Mouse (Mus musculus): ENCODE measurements around the gene Srbd1. TPM values are rescaled to one million over a fixed set of nuclear protein-coding genes. Genes with fewer than 3 reads are reported as not detected.

Srbd1 gene
- total and polyA plus RNA-seq, 2 experiments from 2014 or later, result 7.4 to 12.1 TPM

- no peak for ATAC-seq
- no peaks in the 10 kb centered on the region for H3K4me1 ChIP-seq (ENCODE audit: insufficient read depth, low read length)
- H3K9me3 ChIP-seq (ENCODE audit: low read length), result no peaks in the 10 kb centered on the region
- H3K36me3 ChIP-seq (ENCODE audit: insufficient read depth, low read length), result no peaks in the 10 kb centered on the region
- 65% methylated on average over 7 of the region's 7 CpGs for WGBS
- no peak overlapping the region for H3K27ac ChIP-seq
- no peak overlapping the region for H3K4me3 ChIP-seq (ENCODE audit: low read length)
- DNase-seq (ENCODE audit: low spot score), result no peak
- H3K4me2 ChIP-seq (ENCODE audit: low read depth, low read length), result no peak overlapping the region
- no peaks in the 10 kb centered on the region for H3K27me3 ChIP-seq (ENCODE audit: insufficient read depth, low read length)
- no peak overlapping the region for H3K9ac ChIP-seq (replicated peaks; ENCODE audit: low read length)
- no peak for TF ChIP-seq CTCF (IDR thresholded peaks at IDR 0.05; ENCODE audit: low read depth)
These were observed 31.7 kb upstream of the Srbd1 start for GRCm38 (mm10) chr17:86176722-86177121.

- DNase-seq (ENCODE audit: low spot score), result no peak
- no peak for ATAC-seq
- H3K4me2 ChIP-seq (ENCODE audit: low read depth, low read length), result no peak overlapping the region
- H3K4me3 ChIP-seq (ENCODE audit: low read length), result no peak overlapping the region
- H3K4me1 ChIP-seq (ENCODE audit: insufficient read depth, low read length), result peaks cover 8% of the 10 kb centered on the region
- H3K27ac ChIP-seq, result no peak overlapping the region
- no peak for TF ChIP-seq CTCF (IDR thresholded peaks at IDR 0.05; ENCODE audit: low read depth)
- H3K9ac ChIP-seq (replicated peaks; ENCODE audit: low read length), result no peak overlapping the region
- whole genome bisulfite sequencing, result 77% methylated on average over 9 of the region's 9 CpGs
- H3K27me3 ChIP-seq (ENCODE audit: insufficient read depth, low read length), result no peaks in the 10 kb centered on the region
- H3K36me3 ChIP-seq (ENCODE audit: insufficient read depth, low read length), result no peaks in the 10 kb centered on the region
- H3K9me3 ChIP-seq (ENCODE audit: low read length), result no peaks in the 10 kb centered on the region
These were observed 30.5 kb upstream of the Srbd1 start for GRCm38 (mm10) chr17:86175516-86175915.

- TF ChIP-seq CTCF (IDR thresholded peaks at IDR 0.05; ENCODE audit: low read depth), result no peak
- Histone ChIP-seq H3K4me3 (ENCODE audit: low read length) (peak overlapping the region; percentile 83), H3K9ac (replicated peaks; ENCODE audit: low read length) (peak overlapping the region; percentile 33; the same call in 1 of the 2 replicates), H3K4me2 (ENCODE audit: low read depth, low read length) (peak overlapping the region; percentile 86), H3K27ac (no peak overlapping the region), H3K27me3 (ENCODE audit: insufficient read depth, low read length) (no peaks in the 10 kb centered on the region), H3K4me1 (ENCODE audit: insufficient read depth, low read length) (peaks cover 26% of the 10 kb centered on the region), H3K9me3 (ENCODE audit: low read length) (no peaks in the 10 kb centered on the region), H3K36me3 (ENCODE audit: insufficient read depth, low read length) (no peaks in the 10 kb centered on the region)
- ATAC-seq (no peak), DNase-seq (ENCODE audit: low spot score) (no peak)
- 45% methylated on average over 9 of the region's 9 CpGs for WGBS
These were observed 25.4 kb upstream of the Srbd1 start for GRCm38 (mm10) chr17:86170164-86170958.

GRCm38 (mm10) chr17:86169092-86169491, 24.1 kb upstream of the Srbd1 start:
- no peak for TF ChIP-seq CTCF (IDR thresholded peaks at IDR 0.05; ENCODE audit: low read depth)
- peak overlapping the region; percentile 86 for H3K4me2 ChIP-seq (ENCODE audit: low read depth, low read length)
- peaks cover 26% of the 10 kb centered on the region for H3K4me1 ChIP-seq (ENCODE audit: insufficient read depth, low read length)
- 16% methylated on average over 6 of the region's 6 CpGs for WGBS
- no peaks in the 10 kb centered on the region for H3K36me3 ChIP-seq (ENCODE audit: insufficient read depth, low read length)
- no peak for ATAC-seq
- peak overlapping the region; percentile 79; the same call in 1 of the 2 replicates for H3K9ac ChIP-seq (replicated peaks; ENCODE audit: low read length)
- H3K27ac ChIP-seq, result no peak overlapping the region
- no peaks in the 10 kb centered on the region for H3K9me3 ChIP-seq (ENCODE audit: low read length)
- H3K4me3 ChIP-seq (ENCODE audit: low read length), result peak overlapping the region; percentile 83
- H3K27me3 ChIP-seq (ENCODE audit: insufficient read depth, low read length), result no peaks in the 10 kb centered on the region
- DNase-seq (ENCODE audit: low spot score), result peak; percentile 24

- H3K9ac ChIP-seq (replicated peaks; ENCODE audit: low read length), result peak overlapping the region; percentile 79
- H3K27ac ChIP-seq, result peak overlapping the region; percentile 83
- no peaks in the 10 kb centered on the region for H3K9me3 ChIP-seq (ENCODE audit: low read length)
- H3K4me1 ChIP-seq (ENCODE audit: insufficient read depth, low read length), result peaks cover 26% of the 10 kb centered on the region
- WGBS, result 1% methylated on average over 64 of the region's 64 CpGs
- H3K27me3 ChIP-seq (ENCODE audit: insufficient read depth, low read length), result no peaks in the 10 kb centered on the region
- ATAC-seq, result peak; percentile 1; the same call in 1 of the 2 replicates
- peak overlapping the region; percentile 83 for H3K4me3 ChIP-seq (ENCODE audit: low read length)
- peak; percentile 49 for DNase-seq (ENCODE audit: low spot score)
- no peaks in the 10 kb centered on the region for H3K36me3 ChIP-seq (ENCODE audit: insufficient read depth, low read length)
- peak overlapping the region; percentile 86 for H3K4me2 ChIP-seq (ENCODE audit: low read depth, low read length)
- peak; percentile 6; the same call in 1 of the 2 replicates for TF ChIP-seq CTCF (IDR thresholded peaks at IDR 0.05; ENCODE audit: low read depth)
These were observed 23.4 kb upstream of the Srbd1 start for GRCm38 (mm10) chr17:86168231-86168981.

GRCm38 (mm10) chr17:86167320-86168230, 22.6 kb upstream of the Srbd1 start, which contains the start of gene Prkce:
Gene Prkce, plus strand, starts transcription at chr17:86167785.
- peak within 1 kb of the TSS; percentile 79 for H3K9ac ChIP-seq (replicated peaks; ENCODE audit: low read length)
- ATAC-seq (peak; percentile 75), DNase-seq (ENCODE audit: low spot score) (peak; percentile 94)
- peak within 1 kb of the TSS; percentile 83 for H3K27ac ChIP-seq
- peak; percentile 55; the same call in 1 of the 2 replicates for TF ChIP-seq CTCF (IDR thresholded peaks at IDR 0.05; ENCODE audit: low read depth)
- 1% methylated on average over 78 of the region's 115 CpGs for WGBS
- peak within 1 kb of the TSS; percentile 83 for H3K4me3 ChIP-seq (ENCODE audit: low read length)
- H3K4me1 ChIP-seq (ENCODE audit: insufficient read depth, low read length), result peaks cover 26% of the 10 kb centered on the region
- no peaks in the 10 kb centered on the region for H3K9me3 ChIP-seq (ENCODE audit: low read length)
- H3K4me2 ChIP-seq (ENCODE audit: low read depth, low read length), result peak within 1 kb of the TSS; percentile 86
- no peaks in the 10 kb centered on the region for H3K36me3 ChIP-seq (ENCODE audit: insufficient read depth, low read length)
- H3K27me3 ChIP-seq (ENCODE audit: insufficient read depth, low read length), result no peaks in the 10 kb centered on the region

All from hindbrain, postnatal 0 days (tissue).